Mouse (Mus musculus): ENCODE measurements around the gene Zc3h4. TPM values are rescaled to one million over a fixed set of nuclear protein-coding genes. Genes with fewer than 3 reads are reported as not detected.

The Zc3h4 gene
- polyA plus RNA-seq, 1 experiment from 2014 or later, result 10.4 TPM

DNA sequence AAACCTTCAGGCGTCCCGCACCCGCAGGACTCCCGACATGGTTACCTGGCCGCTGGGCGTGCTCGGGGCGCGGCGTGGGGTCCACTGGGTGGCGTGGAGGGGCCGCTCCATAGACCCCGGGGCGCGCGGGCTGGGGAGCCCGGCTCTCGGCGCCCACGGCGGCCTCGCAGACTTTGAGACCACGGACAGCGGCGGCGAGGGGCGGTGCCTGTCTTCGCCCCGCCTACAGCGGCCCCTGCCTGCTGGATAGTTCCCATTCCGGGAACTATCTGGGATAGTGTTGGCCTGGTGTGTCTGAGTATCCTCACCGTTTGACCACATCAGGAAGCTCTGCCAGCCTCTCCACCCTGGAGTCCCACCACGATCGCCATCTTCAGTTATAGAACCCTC lies 75.9 kb downstream of the Zc3h4 start:
- 0 out of 2 replicates have a peak, but pooled peaks have one; percentile 5 for TF ChIP-seq CTCF (IDR thresholded peaks at IDR 0.05; ENCODE audit: low read depth)
- peak; percentile 60 for DNase-seq (ENCODE audit: low spot score)
- under 1% methylated on average over 34 of the region's 34 CpGs for WGBS
- H3K36me3 ChIP-seq (ENCODE audit: insufficient read depth, low read length), result no peaks in the 10 kb centered on the region
- H3K27me3 ChIP-seq (ENCODE audit: insufficient read depth, low read length), result peaks cover 47% of the 10 kb centered on the region
- peaks cover 8% of the 10 kb centered on the region; the same call in 1 of the 2 replicates for H3K4me1 ChIP-seq (replicated peaks; ENCODE audit: insufficient read depth, low read length)
- peak; percentile 41 for ATAC-seq (replicated peaks; ENCODE audit: low FRiP score, low read depth)
- no peak overlapping the region for H3K9ac ChIP-seq (ENCODE audit: low read depth, low read length)
- H3K9me3 ChIP-seq (replicated peaks; ENCODE audit: low read length), result no peaks in the 10 kb centered on the region
- H3K4me3 ChIP-seq (replicated peaks; ENCODE audit: low read depth, low read length), result peak overlapping the region; percentile 21; the same call in 1 of the 2 replicates
- H3K4me2 ChIP-seq (ENCODE audit: low read length), result peak overlapping the region; percentile 57
- H3K27ac ChIP-seq, result no peak overlapping the region

DNA sequence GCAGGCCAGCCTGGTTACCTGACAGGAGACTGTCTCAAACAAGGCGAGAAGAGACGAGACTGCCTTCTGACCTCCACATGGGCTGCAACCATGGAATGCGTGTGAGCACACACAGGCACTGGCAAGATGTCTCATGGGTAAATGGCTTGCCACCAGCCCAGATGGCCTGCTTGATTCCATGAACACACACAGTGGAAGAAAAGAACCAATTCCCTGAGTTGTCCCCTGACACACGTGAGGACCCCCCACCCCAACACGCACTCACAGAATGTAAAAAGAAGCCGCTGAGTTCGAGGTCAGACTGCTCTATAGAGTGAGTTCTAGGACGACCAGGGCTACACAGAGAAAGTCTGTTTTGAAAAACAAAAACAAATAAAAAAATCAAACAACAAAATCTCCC lies 76.9 kb downstream of the Zc3h4 start, which contains the start of gene Npas1:
Gene Npas1 (minus strand): TSS at position 101 of the 400 bp plus-strand sequence.
- Histone ChIP-seq H3K4me3 (replicated peaks; ENCODE audit: low read depth, low read length) (peak within 1 kb of the TSS; percentile 21; the same call in 1 of the 2 replicates), H3K4me1 (replicated peaks; ENCODE audit: insufficient read depth, low read length) (peaks cover 8% of the 10 kb centered on the region; the same call in 1 of the 2 replicates), H3K27ac (no peak within 1 kb of the TSS), H3K27me3 (ENCODE audit: insufficient read depth, low read length) (peaks cover 41% of the 10 kb centered on the region), H3K4me2 (ENCODE audit: low read length) (peak within 1 kb of the TSS; percentile 57), H3K9ac (ENCODE audit: low read depth, low read length) (no peak within 1 kb of the TSS), H3K36me3 (ENCODE audit: insufficient read depth, low read length) (no peaks in the 10 kb centered on the region), H3K9me3 (replicated peaks; ENCODE audit: low read length) (no peaks in the 10 kb centered on the region)
- ATAC-seq (replicated peaks; ENCODE audit: low FRiP score, low read depth) (no peak), DNase-seq (ENCODE audit: low spot score) (no peak)
- 87% methylated on average over 8 of the region's 8 CpGs for WGBS
- TF ChIP-seq CTCF (IDR thresholded peaks at IDR 0.05; ENCODE audit: low read depth), result no peak

Other genes starting within 250 kb of the Zc3h4 start
- gene Meis3, start 225.8 kb upstream of the Zc3h4 start, polyA plus RNA-seq (2015; fragmentation: Nextera tagmentation; extraction: Ambion mirVana), result 12.9 and 16.7 TPM in 2 replicates
- gene Dhx34, start 178.9 kb upstream of the Zc3h4 start, polyA plus RNA-seq (2015; fragmentation: Nextera tagmentation; extraction: Ambion mirVana), result 11.6 and 12.1 TPM in 2 replicates
- gene C5ar2, start 156.8 kb upstream of the Zc3h4 start, polyA plus RNA-seq (2015; fragmentation: Nextera tagmentation; extraction: Ambion mirVana), result 0.08 and 0.11 TPM in 2 replicates
- gene C5ar1, start 141.4 kb upstream of the Zc3h4 start, polyA plus RNA-seq (2015; fragmentation: Nextera tagmentation; extraction: Ambion mirVana), result 3.1 and 3.4 TPM in 2 replicates
- gene Inafm1, start 127.3 kb upstream of the Zc3h4 start, polyA plus RNA-seq (2015; fragmentation: Nextera tagmentation; extraction: Ambion mirVana), result 28.2 and 32.0 TPM in 2 replicates
- 14.2 and 17.1 TPM in 2 replicates for gene Ccdc9, start 114.1 kb upstream of the Zc3h4 start, polyA plus RNA-seq (2015; fragmentation: Nextera tagmentation; extraction: Ambion mirVana)
- 12.4 and 13.1 TPM in 2 replicates for gene Bbc3, start 92.5 kb upstream of the Zc3h4 start, polyA plus RNA-seq (2015; fragmentation: Nextera tagmentation; extraction: Ambion mirVana)
- gene Sae1, start 13.1 kb upstream of the Zc3h4 start, polyA plus RNA-seq (2015; fragmentation: Nextera tagmentation; extraction: Ambion mirVana), result 184 and 212 TPM in 2 replicates
- 74.2 and 81.9 TPM in 2 replicates for gene Tmem160, start 51.9 kb downstream of the Zc3h4 start, polyA plus RNA-seq (2015; fragmentation: Nextera tagmentation; extraction: Ambion mirVana)
- gene Npas1, start 76.8 kb downstream of the Zc3h4 start, polyA plus RNA-seq (2015; fragmentation: Nextera tagmentation; extraction: Ambion mirVana), result 0.33 TPM in 2 replicates
- gene Arhgap35, start 214.1 kb downstream of the Zc3h4 start, polyA plus RNA-seq (2015; fragmentation: Nextera tagmentation; extraction: Ambion mirVana), result 10.3 and 10.9 TPM in 2 replicates

Measured in kidney, postnatal 0 days (tissue).